Mouse (Mus musculus) kidney, postnatal 4 days (tissue): ENCODE results near the gene Btnl2.

Source experiments
- DNase-seq, 2 experiments: peaks; one replicate each; pipeline ENCODE4 v3.0.0; 2021; ENCODE audit warnings: mixed read lengths in 2 of 2

Gene Btnl2

GRCm38 (mm10) chr17:34349429-34349828, 5.2 kb upstream of the Btnl2 start:
- DNase-seq = peak; percentile 84

GRCm38 (mm10) chr17:34354940-34355339, 318 bp downstream of the Btnl2 start:
- DNase-seq = no peak

GRCm38 (mm10) chr17:34362954-34363546, 8.4 kb downstream of the Btnl2 start:
- no peak for DNase-seq

GRCm38 (mm10) chr17:34363676-34364310, 9.2 kb downstream of the Btnl2 start:
- DNase-seq = no peak

GRCm38 (mm10) chr17:34365031-34365430, 10.4 kb downstream of the Btnl2 start:
- peak in 1 of 2 experiments; percentile 12 for DNase-seq

- no peak for DNase-seq
These were observed 15.9 kb downstream of the Btnl2 start for GRCm38 (mm10) chr17:34370563-34370962.

GRCm38 (mm10) chr17:34373055-34373709, 18.6 kb downstream of the Btnl2 start:
- no peak for DNase-seq

- DNase-seq = no peak
These were observed 22.2 kb downstream of the Btnl2 start, which contains the start of gene Btnl1 for GRCm38 (mm10) chr17:34376847-34377246. Gene Btnl1 (plus strand): TSS chr17:34377132.

- DNase-seq = no peak
These were observed 23.0 kb downstream of the Btnl2 start for GRCm38 (mm10) chr17:34377450-34378209.

GRCm38 (mm10) chr17:34378716-34379115, 24.1 kb downstream of the Btnl2 start:
- DNase-seq = no peak

- DNase-seq = no peak
These were observed 24.8 kb downstream of the Btnl2 start for GRCm38 (mm10) chr17:34379451-34379850.

- no peak for DNase-seq
These were observed 27.3 kb downstream of the Btnl2 start for GRCm38 (mm10) chr17:34381876-34382275.

GRCm38 (mm10) chr17:34383212-34383611, 28.6 kb downstream of the Btnl2 start:
- peak; percentile 56 to 60 for DNase-seq

GRCm38 (mm10) chr17:34384699-34385098, 30.1 kb downstream of the Btnl2 start:
- DNase-seq = peak in 1 of 2 experiments; percentile 11

- no peak for DNase-seq
These were observed 32.0 kb downstream of the Btnl2 start for GRCm38 (mm10) chr17:34386656-34387055.

GRCm38 (mm10) chr17:34388513-34388912, 33.9 kb downstream of the Btnl2 start:
- DNase-seq = peak; percentile 60 to 71

GRCm38 (mm10) chr17:34391507-34391906, 36.9 kb downstream of the Btnl2 start:
- no peak for DNase-seq

- DNase-seq = peak; percentile 58 to 73
These were observed 37.7 kb downstream of the Btnl2 start for GRCm38 (mm10) chr17:34392321-34392720.

GRCm38 (mm10) chr17:34397357-34397756, 42.7 kb downstream of the Btnl2 start:
- DNase-seq = peak in 1 of 2 experiments; percentile 10

GRCm38 (mm10) chr17:34398058-34398710, 43.6 kb downstream of the Btnl2 start:
- DNase-seq = peak in 1 of 2 experiments; percentile 62

- DNase-seq = peak; percentile 81 to 89
These were observed 44.2 kb downstream of the Btnl2 start, which contains the start of gene BC051142 for GRCm38 (mm10) chr17:34398711-34399393. Gene BC051142 (plus strand): TSS chr17:34398820.

GRCm38 (mm10) chr17:34399394-34399715, 44.7 kb downstream of the Btnl2 start:
- peak in 1 of 2 experiments; percentile 11 for DNase-seq
